Mouse (Mus musculus) C2C12 (cell line): ENCODE results near the gene Gmfb.

Experiments
- CTCF ChIP-seq: IDR thresholded peaks from one replicate; pipeline ENCODE4 v1.5.1; 2011; ENCODE audit not compliant: control insufficient read depth, insufficient read depth, insufficient read length
- FOSL1 ChIP-seq: IDR thresholded peaks from one replicate; pipeline ENCODE4 v1.8.0; 2011; ENCODE audit warnings: mild to moderate bottlenecking, low read length; ENCODE audit not compliant: poor library complexity, insufficient read depth, severe bottlenecking
- MAX ChIP-seq: IDR thresholded peaks from one replicate; pipeline ENCODE4 v1.6.1; 2011; ENCODE audit warnings: mild to moderate bottlenecking, control low read depth
- USF1 ChIP-seq: IDR thresholded peaks from one replicate; pipeline ENCODE4 v1.6.1; 2011; ENCODE audit warnings: low read depth, mild to moderate bottlenecking, control low read depth, moderate library complexity

DNA sequence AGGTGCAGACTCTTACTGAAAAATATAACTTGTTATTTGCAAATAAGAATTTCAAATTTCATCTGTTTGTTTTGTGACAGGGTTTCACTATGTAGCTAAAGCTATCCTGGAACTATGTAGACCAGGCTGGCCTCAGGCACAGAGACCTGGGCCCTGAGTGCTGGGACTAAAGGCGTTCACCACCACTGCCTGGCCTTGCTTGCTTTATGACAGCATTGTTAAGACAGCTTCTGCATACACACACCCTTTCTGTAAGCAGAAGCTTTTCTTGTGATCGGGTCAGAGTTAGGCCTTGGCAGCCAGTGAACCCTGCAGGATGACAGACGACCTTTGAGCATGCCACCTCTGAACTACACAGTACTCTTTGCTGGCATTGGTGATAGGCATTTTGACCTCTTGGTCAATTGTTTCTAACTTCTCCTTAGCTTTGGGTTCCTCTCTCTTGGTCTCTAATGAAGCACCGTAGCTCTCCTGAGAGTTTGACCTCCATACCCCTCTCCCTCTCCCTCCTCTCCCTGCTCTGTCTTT, 26.1 kb upstream of the Gmfb start:
- TF ChIP-seq FOSL1 (no peak), USF1 (no peak), CTCF (no peak), MAX (no peak)
